Mouse (Mus musculus): ENCODE results near the gene Yif1a. TPM values are rescaled to one million over a fixed set of nuclear protein-coding genes. Genes with fewer than 3 reads are reported as not detected.

The Yif1a gene
- total RNA-seq, 1 experiment from 2014 or later: 84.7 TPM

GRCm38 (mm10) chr19:5113783-5114182, 25.4 kb downstream of the Yif1a start:
- no peak for DNase-seq

- peak; percentile 96 for DNase-seq
Measured at GRCm38 (mm10) chr19:5117494-5118383, 29.4 kb downstream of the Yif1a start.

DNA sequence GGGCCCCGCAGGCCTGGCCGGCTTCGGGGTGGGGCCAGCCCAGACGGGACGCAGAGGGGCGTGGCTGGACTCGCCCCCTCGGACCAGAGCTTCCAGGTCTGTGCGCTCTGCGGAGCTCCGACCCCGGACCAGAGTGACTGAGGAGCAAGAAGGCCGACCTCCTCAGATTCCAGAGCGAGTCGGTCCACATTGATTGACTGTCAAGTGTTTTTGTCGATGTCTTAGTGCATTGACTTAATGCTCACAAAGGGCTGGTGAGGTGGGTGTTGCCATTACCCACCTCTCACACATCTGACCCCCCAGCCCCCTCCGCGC, 30.0 kb downstream of the Yif1a start, which contains the start of gene Klc2:
TSS of gene Klc2 (minus strand) at position 177 of the 315 bp plus-strand sequence.
- no peak for DNase-seq

GRCm38 (mm10) chr19:5122492-5122891, 34.2 kb downstream of the Yif1a start:
- DNase-seq: no peak

- no peak for DNase-seq
Measured at GRCm38 (mm10) chr19:5123241-5123640, 34.9 kb downstream of the Yif1a start.

DNA sequence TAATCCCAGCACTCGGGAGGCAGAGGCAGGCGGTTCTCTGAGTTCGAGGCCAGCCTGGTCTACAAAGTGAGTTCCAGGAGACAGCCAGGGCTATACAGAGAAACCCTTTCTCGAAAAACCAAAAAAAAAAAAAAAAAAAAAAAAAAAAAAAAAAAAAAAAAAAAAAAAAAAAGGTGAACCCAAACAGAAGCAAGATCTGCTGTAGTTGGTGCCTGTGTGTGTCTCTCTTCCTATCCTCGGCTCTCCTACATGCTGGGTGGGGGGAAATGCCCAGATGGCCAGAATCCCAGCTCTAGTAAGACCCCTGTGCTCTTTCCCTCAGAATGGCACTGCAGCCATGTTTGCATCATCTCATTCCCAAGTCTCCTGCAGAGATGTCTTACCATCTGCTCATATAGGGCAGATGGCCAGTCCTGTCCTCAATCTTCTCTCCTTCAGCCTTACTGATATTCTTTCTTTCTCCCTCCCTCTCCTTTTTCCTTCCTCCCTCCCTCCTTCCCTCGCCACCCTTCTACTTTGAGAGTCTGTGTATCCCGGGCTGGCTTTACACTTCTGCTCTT, 35.8 kb downstream of the Yif1a start:
- no peak for DNase-seq

DNA sequence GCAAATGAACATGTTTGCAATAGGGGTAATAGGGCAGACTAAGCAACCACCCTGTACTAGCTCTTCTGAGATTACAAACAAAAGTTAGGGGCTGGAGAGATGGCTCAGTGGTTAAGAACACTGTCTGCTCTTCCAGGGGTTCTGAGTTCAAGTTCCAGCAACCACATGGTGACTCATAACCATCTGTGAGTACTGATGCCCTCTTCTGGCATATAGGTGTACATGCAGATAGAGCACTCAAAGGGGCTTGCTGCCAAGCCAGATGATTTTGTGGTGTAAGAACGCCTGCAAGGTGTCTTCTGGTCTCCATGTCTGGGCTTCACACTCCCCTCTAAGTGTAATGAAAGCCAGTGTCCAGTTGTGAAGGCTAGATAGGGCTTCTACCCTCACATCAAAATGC, 41.4 kb downstream of the Yif1a start:
- DNase-seq: no peak

DNA sequence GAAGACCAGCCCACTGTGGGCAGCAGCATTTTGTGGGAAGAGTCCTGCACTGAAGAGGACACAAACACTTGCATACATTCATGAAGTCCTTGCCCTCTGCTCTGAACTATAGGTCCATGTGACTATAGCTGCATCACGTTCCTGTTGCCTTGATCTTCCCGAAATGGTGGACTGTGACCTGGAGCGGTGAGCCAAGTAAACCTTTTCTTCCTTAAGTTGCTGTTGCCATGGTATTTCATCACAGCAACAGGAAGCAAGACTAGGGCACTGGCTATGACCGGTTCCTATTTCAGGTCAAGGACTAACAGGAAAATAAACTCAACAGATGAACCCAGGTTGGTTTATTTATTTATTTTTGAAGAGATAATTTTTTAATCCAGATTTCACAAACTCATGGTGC, 42.9 kb downstream of the Yif1a start:
- DNase-seq: no peak

- peak; percentile 67 for DNase-seq
Measured at GRCm38 (mm10) chr19:5139640-5140039, 51.3 kb downstream of the Yif1a start.

Other genes starting within 250 kb of the Yif1a start
- 107 and 116 TPM in 2 replicates for gene Ccs, start 249.2 kb upstream of the Yif1a start, total RNA-seq (2021)
- 0.19 TPM in 2 replicates for gene Ccdc87, start 249.2 kb upstream of the Yif1a start, total RNA-seq (2021)
- gene Ctsf, start 233.4 kb upstream of the Yif1a start, total RNA-seq (2021): 261 and 277 TPM in 2 replicates
- 0.67 and 1.4 TPM in 2 replicates for gene Actn3, start 210.6 kb upstream of the Yif1a start, total RNA-seq (2021)
- gene Zdhhc24, start 209.9 kb upstream of the Yif1a start, total RNA-seq (2021): 15.1 and 17.2 TPM in 2 replicates
- 10.3 and 11.0 TPM in 2 replicates for gene Bbs1, start 181.9 kb upstream of the Yif1a start, total RNA-seq (2021)
- gene Dpp3, start 160.3 kb upstream of the Yif1a start, total RNA-seq (2021): 69.2 and 87.7 TPM in 2 replicates
- 5.3 and 5.6 TPM in 2 replicates for gene Peli3, start 145.4 kb upstream of the Yif1a start, total RNA-seq (2021)
- 68.2 and 70.3 TPM in 2 replicates for gene Mrpl11, start 126.4 kb upstream of the Yif1a start, total RNA-seq (2021)
- gene Npas4, start 98.2 kb upstream of the Yif1a start, total RNA-seq (2021): 0.26 TPM in 2 replicates
- gene Slc29a2, start 64.7 kb upstream of the Yif1a start, total RNA-seq (2021): 2.3 and 4.4 TPM in 2 replicates
- gene B4gat1, start 49.7 kb upstream of the Yif1a start, total RNA-seq (2021): 28.2 and 29.4 TPM in 2 replicates
- 0.56 and 1.5 TPM in 2 replicates for gene AC124502.3, start 49.6 kb upstream of the Yif1a start, total RNA-seq (2021)
- 23.9 and 26.3 TPM in 2 replicates for gene Brms1, start 47.2 kb upstream of the Yif1a start, total RNA-seq (2021)
- gene Rin1, start 38.1 kb upstream of the Yif1a start, total RNA-seq (2021): 3.0 and 3.9 TPM in 2 replicates
- 17.3 and 21.0 TPM in 2 replicates for gene Cd248, start 20.5 kb upstream of the Yif1a start, total RNA-seq (2021)
- gene Tmem151a, start 3.0 kb upstream of the Yif1a start, total RNA-seq (2021): 2.0 and 2.5 TPM in 2 replicates
- gene Cnih2, start 10.0 kb downstream of the Yif1a start, total RNA-seq (2021): 3.1 and 3.9 TPM in 2 replicates
- gene Rab1b, start 18.5 kb downstream of the Yif1a start, total RNA-seq (2021): 166 and 167 TPM in 2 replicates
- 34.9 and 37.7 TPM in 2 replicates for gene Klc2, start 30.0 kb downstream of the Yif1a start, total RNA-seq (2021)
- 20.4 and 25.5 TPM in 2 replicates for gene Pacs1, start 184.6 kb downstream of the Yif1a start, total RNA-seq (2021)
- 167 and 170 TPM in 2 replicates for gene Sf3b2, start 206.9 kb downstream of the Yif1a start, total RNA-seq (2021)
- gene Gal3st3, start 209.8 kb downstream of the Yif1a start, total RNA-seq (2021): 0.22 and 0.49 TPM in 2 replicates
- gene Catsper1, start 247.2 kb downstream of the Yif1a start, total RNA-seq (2021): not detected in 2 replicates

Data from adrenal gland, postnatal 14 days (tissue).